Mouse (Mus musculus): ENCODE measurements at regions not wholly inside any gene's neighbourhood (a gene's known extent, or its start where the extent isn't known, plus 50 kb on each side); places are given as distances from the start of the nearest gene placed in this dataset.

DNA sequence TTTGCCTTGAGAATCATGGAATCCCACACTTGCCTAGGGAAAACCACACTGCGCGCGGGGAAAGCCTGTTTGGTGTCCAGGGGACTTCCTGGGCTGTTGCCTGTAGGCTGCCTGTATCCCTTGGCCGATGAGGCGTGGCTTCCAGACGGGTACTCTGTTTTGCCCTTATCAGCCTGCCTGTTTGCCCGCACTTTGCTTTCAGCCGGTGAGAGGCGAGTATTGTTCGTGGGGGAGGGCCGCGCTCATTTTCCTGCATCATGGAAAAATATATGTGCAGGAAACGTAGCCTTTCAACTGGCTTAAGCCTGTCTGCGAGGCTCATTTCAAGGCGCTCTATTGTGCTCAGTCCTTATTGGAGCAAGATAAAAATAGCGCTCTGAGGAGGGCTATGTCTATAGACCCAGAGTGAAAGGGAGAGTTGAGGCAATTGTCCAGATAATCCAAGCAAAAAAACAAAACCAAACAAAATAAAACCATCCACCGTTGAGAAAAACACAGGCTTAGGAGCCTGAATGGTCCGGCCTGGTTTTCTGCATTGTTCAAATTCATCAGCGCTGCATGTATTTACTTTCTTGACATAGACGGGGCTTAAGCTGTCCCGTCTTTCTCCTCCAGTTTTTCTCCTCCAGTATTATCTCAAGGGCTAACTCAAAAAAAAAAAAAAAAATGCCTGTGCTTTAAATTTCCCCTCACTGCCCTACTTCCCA, 67.9 kb downstream of the Klf5 start:
- no peak for DNase-seq (ENCODE audit: low spot score)

DNA sequence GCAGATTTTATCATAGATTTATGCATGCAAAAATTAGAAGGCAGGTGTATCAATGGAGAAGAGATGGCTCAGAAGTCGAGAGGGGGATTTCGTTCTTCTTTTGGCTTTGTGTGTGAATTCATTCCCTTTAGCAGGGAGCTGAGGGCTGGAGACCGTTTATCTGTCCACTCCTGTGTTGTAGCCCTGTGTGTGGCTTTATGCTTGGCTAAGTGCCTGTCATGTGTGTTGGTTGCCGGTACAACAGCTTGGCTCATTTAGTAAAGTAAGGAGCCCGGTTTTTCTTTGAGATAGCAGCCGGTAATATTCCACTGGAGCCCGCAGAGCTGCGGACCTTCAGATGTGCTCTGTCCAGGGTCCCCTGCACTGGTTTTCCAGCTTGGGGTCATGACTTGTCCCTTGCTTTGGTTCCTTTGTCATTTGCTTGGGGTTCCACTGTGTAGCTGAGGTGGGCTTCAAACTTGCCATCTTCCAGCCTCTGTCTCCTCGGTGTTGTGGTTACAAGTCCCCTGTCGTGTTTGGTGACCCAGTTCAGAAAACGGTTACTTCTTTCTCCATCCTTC, 68.6 kb downstream of the Klf5 start:
- DNase-seq (ENCODE audit: low spot score) = no peak

DNA sequence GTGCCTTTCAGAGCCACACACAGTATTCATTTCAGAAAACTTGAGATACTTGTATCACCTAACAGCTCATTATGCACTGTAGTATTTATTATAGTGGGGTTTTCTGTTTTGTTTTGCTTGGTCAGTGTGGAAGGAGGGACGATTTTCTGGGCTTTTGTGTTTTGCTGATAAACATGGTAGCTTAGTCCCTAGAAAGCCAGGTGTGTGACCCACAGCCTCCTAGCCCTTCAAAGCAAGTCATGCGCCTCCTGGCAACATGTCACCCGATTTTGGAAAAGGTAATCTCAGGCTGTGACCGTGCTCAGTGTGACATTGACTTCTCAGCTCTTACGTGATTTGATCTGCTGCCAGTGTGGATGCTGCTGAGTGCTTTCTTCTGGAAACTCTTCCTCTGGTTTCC, 70.9 kb downstream of the Klf5 start:
- no peak for DNase-seq (ENCODE audit: low spot score)

DNA sequence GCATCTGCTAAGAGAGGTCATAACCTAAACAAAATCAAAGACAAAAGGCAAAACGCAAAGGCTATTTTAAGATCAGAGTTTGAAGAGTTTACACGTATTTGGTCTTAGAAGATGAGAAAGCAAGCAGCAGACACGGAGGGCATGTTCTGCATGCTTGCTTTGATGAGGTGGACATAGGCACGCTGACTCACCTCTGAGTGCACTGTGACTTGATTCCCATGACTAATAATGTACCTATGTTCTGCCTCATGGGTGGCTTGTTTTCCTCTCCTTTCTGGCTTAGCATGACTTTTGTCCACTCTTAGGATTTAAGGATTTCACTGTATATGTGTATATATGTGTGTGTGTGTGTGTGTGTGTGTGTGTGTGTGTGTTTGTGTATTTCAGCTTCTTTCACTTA, 75.2 kb downstream of the Klf5 start:
- no peak for DNase-seq (ENCODE audit: low spot score)

DNA sequence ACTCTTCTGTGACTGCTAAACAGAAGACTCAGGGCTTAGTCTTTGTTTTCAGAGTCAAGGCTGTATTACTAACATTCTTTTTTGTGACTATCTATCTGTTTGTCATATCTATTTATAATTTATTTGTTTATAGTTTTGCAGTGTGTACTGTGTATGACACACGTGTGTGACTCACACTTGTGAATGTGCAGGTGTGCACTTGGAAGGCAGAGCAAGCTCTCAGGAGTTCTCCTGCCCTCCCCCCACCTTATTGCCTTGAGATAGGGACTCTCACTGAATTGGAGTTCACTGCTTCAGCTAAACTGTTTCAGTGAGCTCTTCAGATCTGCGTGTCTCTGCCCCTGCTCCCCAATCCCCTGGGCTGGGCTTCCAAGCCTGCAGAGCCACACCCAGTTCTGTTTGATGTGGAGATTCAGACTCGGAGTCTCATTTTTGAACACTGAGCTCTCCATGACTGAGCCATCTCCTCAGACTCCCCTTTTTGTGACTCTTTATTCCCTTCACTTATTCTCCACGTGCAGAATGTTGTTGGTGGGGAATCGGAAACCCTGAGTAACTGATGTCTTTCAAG, 76.6 kb downstream of the Klf5 start:
- DNase-seq (ENCODE audit: low spot score) = no peak

DNA sequence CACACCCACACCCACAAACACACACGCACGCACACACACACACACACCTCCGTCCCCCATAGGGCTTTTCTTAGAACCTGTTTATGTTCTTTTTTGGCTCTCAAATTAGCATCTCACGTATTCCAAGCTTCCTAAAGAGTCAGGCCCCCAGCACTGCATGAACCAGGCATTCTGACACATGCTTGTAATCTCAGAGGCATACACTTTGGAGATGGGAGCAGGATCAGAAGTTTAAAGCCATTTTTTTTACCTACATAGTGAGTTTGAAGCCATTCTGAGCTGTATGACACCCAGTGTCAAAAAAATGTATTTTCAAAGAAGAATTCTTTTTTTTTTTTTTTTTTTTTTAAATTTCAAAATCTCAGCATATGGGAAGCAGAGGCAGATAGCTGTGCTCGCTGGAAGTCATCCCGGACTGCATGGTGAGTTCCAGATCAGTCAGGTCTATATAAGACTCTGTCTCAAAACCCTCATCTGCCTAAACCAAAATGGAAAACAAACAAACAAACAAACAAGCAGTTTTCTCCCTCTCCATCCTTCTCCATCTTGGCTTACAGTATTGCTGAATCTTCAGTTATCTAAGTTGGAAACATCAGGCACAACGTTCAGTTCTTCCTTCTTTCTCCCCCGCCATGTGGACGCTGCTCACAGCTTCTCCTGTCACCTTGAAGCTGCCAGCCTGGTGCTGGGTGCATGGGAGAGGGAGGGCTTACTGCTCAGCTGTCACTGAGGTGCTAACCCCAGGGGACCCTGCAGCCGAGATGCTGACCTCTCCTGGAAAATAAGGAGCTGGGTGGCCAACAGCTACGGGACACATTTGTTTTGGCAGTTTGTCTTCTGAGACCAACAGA, 78.4 kb downstream of the Klf5 start:
- no peak for DNase-seq (ENCODE audit: low spot score)

DNA sequence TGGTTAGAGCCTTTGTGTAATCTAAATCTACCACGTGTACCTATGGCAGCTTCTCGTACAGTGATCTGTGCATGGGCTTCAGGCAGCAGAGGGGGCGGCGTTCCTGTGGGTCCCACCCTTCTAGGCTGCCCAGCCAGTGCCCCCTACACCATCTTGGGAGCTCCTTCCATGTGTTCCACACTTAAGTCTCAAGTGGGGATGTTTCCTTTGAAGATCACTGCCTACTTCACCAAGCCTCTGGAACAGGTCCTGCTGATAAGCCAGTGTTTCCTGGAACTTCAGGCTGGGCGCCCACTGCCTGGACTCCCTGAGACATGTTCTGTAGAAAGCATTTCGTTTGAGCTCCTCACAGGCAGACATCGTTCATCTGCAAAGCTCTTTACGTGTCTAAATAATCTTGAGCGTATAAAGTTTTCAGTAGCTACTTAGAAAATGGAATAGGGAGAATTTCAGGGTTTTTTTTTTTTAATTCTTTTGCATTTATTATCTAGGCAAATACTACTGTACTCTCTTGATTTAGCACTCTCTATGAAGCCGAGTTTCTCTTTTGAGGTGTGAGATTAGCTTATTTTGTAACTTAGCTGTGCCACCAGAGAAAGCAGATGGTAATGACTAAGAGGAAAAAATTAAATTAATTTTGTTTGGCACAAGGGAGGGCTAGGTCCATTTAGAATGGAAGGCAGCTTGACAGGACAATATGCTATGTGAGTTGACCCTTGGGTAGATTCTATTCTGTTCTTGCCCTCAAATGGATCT, 82.9 kb downstream of the Klf5 start:
- DNase-seq (ENCODE audit: low spot score) = no peak

DNA sequence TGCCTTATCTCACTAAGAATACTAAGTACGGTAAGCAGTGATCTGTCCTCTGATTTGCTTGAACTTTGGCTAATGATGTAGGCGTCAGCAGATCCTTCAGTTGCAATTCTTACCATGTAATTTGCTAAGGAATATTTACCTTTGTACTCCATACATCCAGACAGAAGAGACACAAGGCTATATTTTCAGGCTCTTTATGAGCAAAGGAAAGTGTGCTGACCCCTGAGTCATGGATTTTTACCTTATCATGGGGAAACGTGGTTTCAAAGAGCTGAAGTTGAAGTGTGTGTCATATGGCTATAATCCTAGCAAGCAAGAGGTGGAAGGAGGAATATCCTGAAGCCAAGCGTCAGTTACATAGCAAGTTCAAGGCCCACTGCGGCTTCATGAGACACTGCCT, 83.6 kb downstream of the Klf5 start:
- DNase-seq (ENCODE audit: low spot score) = no peak

DNA sequence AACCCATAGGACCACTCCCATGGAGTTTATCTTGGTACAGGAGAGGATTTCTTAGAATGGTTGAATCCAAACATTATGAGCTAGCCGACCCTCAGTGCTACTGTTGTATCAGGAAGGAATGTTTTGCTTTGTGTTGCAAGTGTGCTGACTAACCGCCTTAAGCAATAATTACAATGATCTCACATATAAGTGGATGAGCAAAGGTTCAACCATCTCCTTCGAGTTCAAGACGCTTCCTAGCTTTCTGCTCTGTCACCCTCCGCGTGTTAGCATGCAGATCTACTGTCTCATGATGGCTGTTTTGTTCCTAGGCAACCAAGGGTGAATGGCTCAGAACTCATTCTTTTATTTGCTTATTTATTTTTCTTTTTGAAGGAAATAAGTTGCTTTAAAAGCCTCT, 84.7 kb downstream of the Klf5 start:
- DNase-seq (ENCODE audit: low spot score) = no peak

DNA sequence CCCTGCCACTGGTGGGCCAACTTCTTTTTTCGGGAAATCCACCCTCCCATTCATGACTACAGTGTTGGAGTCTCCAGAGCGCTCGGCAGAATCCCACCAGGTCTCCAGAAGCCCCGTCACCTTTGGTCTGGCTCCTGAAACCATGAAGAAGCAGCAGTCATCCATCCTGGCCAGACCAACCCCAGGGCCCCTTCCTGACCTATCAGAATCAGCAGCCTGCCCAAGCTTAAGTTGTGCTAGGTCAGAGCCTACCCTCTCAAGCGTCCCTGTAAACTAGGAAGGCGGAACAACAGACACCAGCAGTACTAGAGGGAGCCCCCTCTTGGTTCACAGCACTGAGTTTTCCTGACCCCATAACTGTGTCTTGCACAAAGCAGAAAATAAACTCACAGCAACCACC, 89.1 kb downstream of the Klf5 start:
- DNase-seq (ENCODE audit: low spot score) = no peak

DNA sequence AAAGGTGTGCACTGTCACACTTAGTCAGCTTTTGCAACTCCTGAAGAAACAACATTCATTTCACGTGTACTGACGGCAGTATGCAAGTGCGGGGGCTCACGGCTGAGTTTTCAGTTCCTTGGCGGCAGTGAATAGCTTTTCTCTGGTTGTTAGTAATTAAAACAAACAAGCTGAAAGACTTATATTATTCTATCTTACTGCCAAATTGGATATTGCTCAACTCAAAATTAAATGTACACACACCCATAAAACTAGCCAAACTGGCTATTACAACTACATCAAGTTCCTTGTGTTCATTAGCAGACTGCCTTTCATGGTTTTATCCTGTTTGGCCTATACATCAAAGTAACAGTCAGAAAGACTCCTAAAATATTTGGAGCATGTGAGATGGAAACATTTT, 90.8 kb downstream of the Klf5 start:
- DNase-seq (ENCODE audit: low spot score) = no peak

DNA sequence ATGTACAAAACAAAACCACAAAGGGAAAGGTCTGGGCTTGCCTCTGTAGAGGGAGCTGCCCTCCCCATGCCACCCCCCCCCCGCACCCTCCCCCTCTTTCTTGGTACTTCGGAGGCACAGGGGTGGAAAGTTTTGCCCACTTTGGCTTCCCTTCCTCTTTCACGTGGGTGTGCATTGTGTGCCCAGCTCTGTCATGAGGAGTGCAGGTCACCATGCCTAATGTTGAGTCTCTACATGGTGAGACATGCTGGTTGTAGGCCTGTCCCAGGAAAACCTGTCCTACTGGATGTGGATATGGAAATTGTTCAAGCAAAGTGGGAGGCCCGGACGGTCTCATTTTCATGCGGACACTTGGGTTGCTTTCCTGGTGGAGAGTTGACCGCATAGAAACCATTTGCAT, 93.2 kb downstream of the Klf5 start:
- DNase-seq (ENCODE audit: low spot score) = no peak

DNA sequence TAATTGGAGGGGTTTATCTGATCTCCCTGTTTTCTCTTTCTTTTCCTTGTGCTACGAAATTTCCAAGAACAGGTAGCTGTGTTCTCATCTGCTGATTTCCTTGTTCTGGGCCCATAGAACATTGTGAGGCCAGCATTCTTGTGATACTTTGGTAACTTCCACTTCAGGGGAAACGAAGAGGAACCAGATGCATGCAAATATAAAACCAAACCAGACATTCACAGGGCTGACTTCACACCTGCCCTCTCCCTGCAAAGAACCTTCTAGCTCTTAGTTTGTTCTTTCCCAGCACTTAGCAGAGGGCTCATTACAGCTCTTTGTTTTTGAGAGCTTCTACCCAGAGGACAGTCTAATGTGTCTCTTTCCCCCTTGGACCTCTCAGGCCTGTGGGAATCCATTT, 94.3 kb downstream of the Klf5 start:
- no peak for DNase-seq (ENCODE audit: low spot score)

DNA sequence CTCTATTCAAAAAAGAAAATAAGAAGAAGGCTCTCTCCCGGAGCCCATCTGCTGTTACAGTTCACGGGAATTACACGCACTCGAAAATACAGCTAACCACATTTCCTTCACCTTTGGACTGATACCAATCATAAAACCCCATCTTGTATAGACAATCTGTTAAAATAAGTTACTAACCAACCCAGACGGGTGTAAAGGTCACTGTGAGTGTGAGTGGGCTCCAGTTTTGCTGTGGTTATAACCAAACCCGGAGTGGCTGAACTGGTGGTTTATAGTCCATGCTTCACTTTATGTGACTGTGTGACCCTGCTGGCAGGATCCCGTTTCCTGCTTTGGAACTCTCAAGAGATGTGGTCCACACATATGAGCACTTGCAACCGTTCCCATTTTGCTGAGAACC, 95.1 kb downstream of the Klf5 start:
- no peak for DNase-seq (ENCODE audit: low spot score)

DNA sequence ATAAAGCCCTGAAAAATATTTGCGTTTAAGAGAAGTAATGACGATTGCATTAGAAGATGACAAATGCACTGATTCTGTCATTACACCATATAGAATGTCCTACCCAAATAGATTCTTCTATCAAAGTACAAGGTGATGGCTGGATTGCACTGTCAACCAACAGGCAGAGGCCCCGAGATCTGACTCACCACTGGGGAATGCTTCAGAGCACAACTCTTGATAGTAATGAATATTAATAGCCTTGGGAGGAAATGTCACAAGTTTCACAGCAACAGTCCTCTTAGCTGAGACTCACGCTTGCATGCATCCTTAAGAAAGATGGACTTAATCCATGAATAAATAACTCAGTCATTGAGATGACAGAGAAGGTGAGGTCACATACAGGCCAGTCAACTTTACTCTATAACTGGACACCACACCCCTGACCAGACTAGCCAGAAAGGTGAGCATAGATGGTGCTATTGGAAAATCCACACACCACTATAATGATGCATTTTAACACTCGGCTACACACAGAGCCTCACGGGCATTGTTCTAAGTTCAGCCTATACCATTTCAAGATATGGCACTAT, 104.8 kb downstream of the Klf5 start:
- DNase-seq (ENCODE audit: low spot score) = no peak

DNA sequence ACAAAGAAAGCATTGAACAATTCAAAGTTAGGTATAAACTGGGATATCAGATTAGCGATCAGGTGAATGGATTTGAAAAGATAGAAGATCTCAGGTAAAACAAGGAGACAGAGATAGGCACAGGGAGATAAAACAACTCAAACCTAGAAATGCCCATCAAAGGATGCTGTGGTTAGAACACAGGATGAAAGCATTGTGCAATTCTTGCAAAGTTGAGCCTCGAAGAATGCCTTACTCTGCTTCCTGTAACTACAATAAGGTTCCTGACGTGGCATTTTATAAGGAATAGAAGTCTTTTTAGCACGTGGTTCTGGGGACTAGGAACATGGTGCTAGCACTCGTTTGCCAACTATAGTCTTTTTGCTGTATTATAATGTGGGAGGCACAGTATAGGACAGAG, 106.7 kb downstream of the Klf5 start:
- no peak for DNase-seq (ENCODE audit: low spot score)

DNA sequence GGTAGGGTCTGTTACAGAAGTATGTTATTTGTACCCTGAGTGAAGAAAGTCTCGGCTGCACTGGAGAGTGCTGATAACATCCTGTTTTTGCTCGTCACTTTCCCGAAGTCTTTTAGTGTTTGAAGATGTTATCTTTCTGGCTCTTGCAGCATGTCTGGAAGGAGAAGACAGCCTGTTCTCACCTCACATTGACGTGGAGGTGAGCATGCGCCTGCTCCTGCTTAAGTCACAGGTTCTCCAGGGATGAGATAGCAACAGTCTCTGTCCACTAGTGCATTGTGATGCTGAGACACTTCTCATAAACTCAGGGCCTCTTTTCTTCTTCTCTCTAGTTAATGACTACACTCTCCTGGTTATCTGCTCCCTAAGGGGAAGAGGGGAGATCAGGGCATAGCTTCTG, 113.3 kb downstream of the Klf5 start:
- no peak for DNase-seq (ENCODE audit: low spot score)

DNA sequence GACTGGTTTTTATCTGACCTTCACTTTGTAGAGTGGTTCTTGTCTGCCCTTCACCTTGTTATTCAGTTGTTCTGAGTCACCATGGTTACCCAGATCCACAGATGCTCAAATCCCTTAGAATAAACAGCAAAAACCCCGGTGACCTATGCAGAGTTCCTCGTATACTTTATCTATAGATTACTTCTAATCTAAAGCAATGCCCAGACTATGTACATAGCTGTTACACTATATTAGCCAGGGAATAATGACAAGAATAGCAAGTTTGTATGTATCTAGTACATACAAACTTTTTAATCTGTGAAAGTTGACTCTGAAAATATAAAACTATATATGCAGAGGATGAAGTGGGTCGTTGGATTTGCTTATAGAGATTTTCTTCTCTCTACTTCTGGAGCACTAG, 117.7 kb downstream of the Klf5 start:
- no peak for DNase-seq (ENCODE audit: low spot score)

DNA sequence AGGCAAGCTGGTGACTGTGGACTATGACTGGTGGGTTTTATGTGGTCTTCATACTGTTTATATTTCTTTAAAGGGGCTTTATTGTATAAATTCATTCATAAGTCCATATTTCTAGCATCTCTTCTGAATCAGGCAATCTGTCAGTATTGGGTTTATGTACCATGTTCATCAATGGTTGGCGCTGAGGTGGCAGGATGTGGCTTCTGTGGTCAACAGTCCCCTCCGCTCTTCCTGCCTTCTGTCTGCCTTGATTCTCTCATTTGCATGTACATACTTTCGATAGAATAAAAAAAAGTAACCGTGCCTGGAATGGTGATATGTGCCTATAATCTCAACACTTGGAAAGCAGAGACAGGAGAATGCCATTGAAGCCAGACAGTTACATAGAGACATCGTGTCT, 120.5 kb downstream of the Klf5 start:
- no peak for DNase-seq (ENCODE audit: low spot score)

DNA sequence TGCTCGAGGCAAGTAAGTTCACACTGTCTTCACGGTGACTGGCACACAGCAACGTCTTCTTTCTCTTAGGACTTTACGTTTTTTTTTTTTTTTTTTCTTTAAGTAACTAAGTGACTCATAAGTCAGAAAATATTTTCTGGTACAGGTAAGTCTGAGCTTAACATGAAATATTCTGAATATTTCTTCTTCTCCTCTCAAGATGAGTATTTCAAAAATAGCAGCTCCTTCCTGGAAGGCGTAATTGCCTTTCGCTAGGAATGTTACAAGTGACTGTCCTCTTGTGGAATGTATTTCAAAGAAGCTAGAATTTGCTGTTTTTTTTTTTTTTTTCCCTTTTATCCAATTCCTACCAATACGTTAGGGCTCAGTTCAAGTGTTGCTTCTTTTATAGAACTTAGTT, 124.8 kb downstream of the Klf5 start:
- no peak for DNase-seq (ENCODE audit: low spot score)

DNA sequence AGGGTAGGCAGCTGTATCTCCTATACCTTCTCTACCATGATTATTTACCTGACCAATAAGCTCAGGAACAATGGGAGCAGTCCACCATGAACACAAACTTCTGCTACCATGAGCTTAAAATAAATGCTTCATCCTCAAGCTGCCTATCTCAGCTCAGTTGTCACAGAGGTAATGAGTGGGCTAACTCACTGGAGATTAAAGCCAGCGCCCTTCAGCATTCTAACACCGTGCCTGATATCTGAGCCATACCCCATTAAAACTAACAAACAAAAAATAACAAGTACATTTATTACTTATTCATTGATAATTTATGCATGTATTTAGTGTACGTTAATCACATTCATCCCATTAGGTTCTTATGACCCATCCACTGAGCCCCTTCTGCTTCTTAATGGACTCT, 128.6 kb downstream of the Klf5 start:
- no peak for DNase-seq (ENCODE audit: low spot score)

DNA sequence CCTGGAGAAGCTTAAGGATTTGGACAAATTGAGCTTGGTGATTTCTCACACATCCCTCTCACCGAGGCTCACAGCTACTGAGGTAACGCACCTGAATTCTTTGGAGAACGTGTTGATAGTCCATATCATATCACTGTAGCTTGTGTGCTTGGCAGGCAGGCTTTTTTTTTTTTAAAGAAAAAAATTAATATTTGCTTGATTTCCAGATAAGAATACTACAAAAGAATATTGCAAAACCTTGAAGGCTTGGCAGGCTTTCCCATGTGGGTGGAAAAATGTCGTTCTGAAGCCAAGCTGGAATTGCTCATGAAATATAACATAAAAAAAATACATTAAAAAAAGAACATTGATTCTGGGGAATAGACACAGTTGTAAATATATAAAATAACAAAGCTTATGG, 131.8 kb downstream of the Klf5 start:
- no peak for DNase-seq (ENCODE audit: low spot score)
